9 mouse cellular contexts compared by ENCODE assay signal in the genomic region with DNA sequence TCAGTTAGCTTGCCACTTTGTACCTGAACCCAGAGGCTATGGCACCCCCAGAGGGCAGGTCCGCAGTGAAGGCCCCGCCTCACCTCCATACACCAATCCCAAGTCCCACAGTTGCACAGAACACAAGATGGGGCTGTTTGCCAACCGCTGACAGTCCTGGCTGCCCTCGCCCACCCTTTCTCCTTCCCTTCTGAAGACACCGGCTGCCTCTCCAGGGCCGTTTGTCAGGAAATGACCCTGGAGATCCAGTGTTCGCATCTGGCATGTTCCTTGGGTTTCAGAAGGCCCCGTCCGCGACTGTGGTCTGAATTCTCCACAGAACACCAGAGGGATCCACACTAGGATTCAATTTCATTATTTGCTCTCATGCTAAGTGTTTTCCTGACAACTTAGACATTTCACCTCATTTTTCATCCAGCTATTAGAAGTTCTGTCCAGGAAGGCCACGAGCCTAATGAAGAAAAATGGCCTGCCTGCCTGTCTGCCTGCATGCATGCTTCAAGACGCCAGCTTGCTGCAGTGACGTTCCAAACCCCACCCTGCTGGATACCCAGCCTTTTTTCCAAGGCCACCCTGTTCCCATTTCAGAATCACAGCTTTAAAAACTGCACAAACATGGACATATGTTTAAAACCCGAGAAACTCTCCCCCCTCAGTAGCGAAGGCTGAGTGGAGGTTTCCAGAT. TPM values are rescaled to one million over a fixed set of nuclear protein-coding genes. Genes with fewer than 3 reads are reported as not detected.
DNase-seq lines count a peak whose midpoint lies in the region; ATAC-seq and TF ChIP-seq lines count a peak whose summit lies in the region.
"Had no signal": no experiment of that assay in that cellular context is flagged by ENCODE, and none has a peak within 500 bp of the region (broad histone marks: within the 10 kb centered on the region; RNA-seq: fewer than 3 reads in every experiment).

No protein-coding gene starts in this region.

- no peaks in the 10 kb centered on the region for H3K27me3 ChIP-seq in kidney, postnatal 0 days (ENCODE audit: insufficient read depth, low read length)
- H3K27me3 ChIP-seq in kidney, adult 2 months (replicated peaks; ENCODE audit: control insufficient read depth, insufficient read depth, low read length) = no peaks in the 10 kb centered on the region
- H3K27me3 ChIP-seq in limb, embryonic 14.5 days (ENCODE audit: control insufficient read depth, insufficient read depth, low read length) = no peaks in the 10 kb centered on the region

- TF ChIP-seq POLR2A in kidney, adult 2 months (IDR thresholded peaks at IDR 0.05; ENCODE audit: low read depth, low read length) = no peak
- no peak for TF ChIP-seq POLR2A in brain, embryonic 14.5 days (IDR thresholded peaks at IDR 0.05; ENCODE audit: borderline replicate concordance, extremely low read depth, insufficient read depth, insufficient read length, poor library complexity, severe bottlenecking)
- no peak for TF ChIP-seq POLR2A in limb, embryonic 14.5 days (IDR thresholded peaks at IDR 0.05; ENCODE audit: borderline replicate concordance, extremely low read depth, insufficient read depth, insufficient read length)

- no peak overlapping the region for H3K4me2 ChIP-seq in kidney, postnatal 0 days (ENCODE audit: low read length)
- H3K4me2 ChIP-seq in limb, embryonic 14.5 days (replicated peaks; ENCODE audit: low read depth, low read length, severe bottlenecking) = no peak overlapping the region

- no peak overlapping the region for H3K27ac ChIP-seq in kidney, postnatal 0 days
- H3K27ac ChIP-seq in kidney, adult 2 months (ENCODE audit: insufficient read depth, low read depth, low read length) = no peak overlapping the region
- H3K27ac ChIP-seq in limb, embryonic 14.5 days (replicated peaks; ENCODE audit: low read depth, low read length) = 0 out of 2 replicates have a peak overlapping the region, but pooled peaks have one; percentile 26

- no peak overlapping the region for H3K9ac ChIP-seq in kidney, postnatal 0 days (ENCODE audit: low read depth, low read length)
- H3K9ac ChIP-seq in limb, embryonic 14.5 days (ENCODE audit: low read depth, low read length, severe bottlenecking) = no peak overlapping the region

- H3K36me3 ChIP-seq in kidney, postnatal 0 days (ENCODE audit: insufficient read depth, low read length) = 0 out of 2 replicates have a peak, but pooled peaks cover 3% of the 10 kb centered on the region
- H3K36me3 ChIP-seq in kidney, adult 2 months (ENCODE audit: control insufficient read depth, insufficient read depth, low read length) = no peaks in the 10 kb centered on the region
- no peaks in the 10 kb centered on the region for H3K36me3 ChIP-seq in limb, embryonic 14.5 days (ENCODE audit: control insufficient read depth, insufficient read depth, low read length)

- 0 out of 2 replicates have a peak, but pooled peaks have one; percentile 40 for ATAC-seq in kidney, postnatal 0 days (replicated peaks; ENCODE audit: low FRiP score, low read depth)
- ATAC-seq in limb, embryonic 14.5 days (ENCODE audit: low FRiP score, low read depth) = no peak
- no peak for ATAC-seq in inflammation-experienced regulatory T-cells, adult 6 months

- H3K9me3 ChIP-seq in kidney, postnatal 0 days (replicated peaks; ENCODE audit: low read length) = no peaks in the 10 kb centered on the region
- no peaks in the 10 kb centered on the region for H3K9me3 ChIP-seq in limb, embryonic 14.5 days (ENCODE audit: control insufficient read depth, low read length)

- no peaks in the 10 kb centered on the region; the same call in 1 of the 2 replicates for H3K4me1 ChIP-seq in kidney, postnatal 0 days (replicated peaks; ENCODE audit: insufficient read depth, low read length)
- no peaks in the 10 kb centered on the region for H3K4me1 ChIP-seq in kidney, adult 2 months (ENCODE audit: control insufficient read depth, insufficient read depth, low read length)
- H3K4me1 ChIP-seq in limb, embryonic 14.5 days (ENCODE audit: control insufficient read depth, insufficient read depth, low read length) = peaks cover 14% of the 10 kb centered on the region

- TF ChIP-seq CTCF in kidney, postnatal 0 days (IDR thresholded peaks at IDR 0.05; ENCODE audit: low read depth) = peak; percentile 48
- no peak for TF ChIP-seq CTCF in kidney, adult 2 months (conservative IDR thresholded peaks at IDR 0.05; ENCODE audit: insufficient read depth, insufficient read length, low read depth, low read length)
- TF ChIP-seq CTCF in brain, embryonic 14.5 days (IDR thresholded peaks at IDR 0.05; ENCODE audit: borderline replicate concordance, extremely low read depth, insufficient read depth, insufficient read length) = no peak

- no peak overlapping the region for H3K4me3 ChIP-seq in kidney, postnatal 0 days (replicated peaks; ENCODE audit: low read depth, low read length)
- H3K4me3 ChIP-seq in kidney, adult 2 months (ENCODE audit: insufficient read depth, low read depth, low read length) = no peak overlapping the region
- H3K4me3 ChIP-seq in limb, embryonic 14.5 days (replicated peaks; ENCODE audit: low read length) = no peak overlapping the region

- DNase-seq in kidney, postnatal 0 days (ENCODE audit: low spot score) = peak; percentile 14
- no peak for DNase-seq in kidney, adult 2 months
- DNase-seq in NIH3T3 (ENCODE audit: low read depth) = peak; percentile 52
- peak; percentile 32 for DNase-seq in brain, embryonic 14.5 days (ENCODE audit: low read depth)
- DNase-seq in limb, embryonic 14.5 days (ENCODE audit: low spot score) = peak; percentile 53
- DNase-seq in Muller cell, postnatal 12 days (ENCODE audit: inconsistent ontology term) = no peak
- DNase-seq: cerebellum, adult 8-10 months; right cerebral cortex, postnatal 25 days had no signal

- 54% methylated on average over 15 of the region's 15 CpGs for WGBS in kidney, postnatal 0 days
- 59% methylated on average over 15 of the region's 15 CpGs for WGBS in kidney, adult 2 months
- 49% methylated on average over 15 of the region's 15 CpGs for WGBS in limb, embryonic 14.5 days

RNA-seq across cellular contexts. Expression of a gene that starts 50.2 kb away (rescaled TPM):
- polyA plus RNA-seq in kidney, postnatal 0 days (2015; fragmentation: Nextera tagmentation; extraction: Ambion mirVana) = 12.3 and 12.7 TPM in 2 replicates
- polyA plus RNA-seq in kidney, adult 2 months (2012; rRNA removed) = 4.0 TPM in 2 replicates
- polyA plus RNA-seq in brain, embryonic 14.5 days (2012; rRNA removed) = 11.5 and 24.3 TPM in 2 replicates
- 8.1 and 9.3 TPM in 2 replicates for polyA plus RNA-seq in limb, embryonic 14.5 days (2012; rRNA removed)
- polyA plus RNA-seq in limb, embryonic 14.5 days (2014; fragmentation: Nextera tagmentation; extraction: Ambion mirVana) = 22.5 and 27.0 TPM in 2 replicates
- 10 to 100 TPM in 2 of 3 experiments, 1 to 10 TPM in 1; 8.5 to 21.4 (median 11.4) TPM for polyA plus RNA-seq in inflammation-experienced regulatory T-cells, adult 6 months (2017; shearing (Covaris generic))

Comparison
In these comparisons a context has a peak if more than half of its experiments do, and no peak if none do; other contexts are left out.
1. DNase-seq: peak in kidney, postnatal 0 days (single experiment), NIH3T3 (single experiment), brain, embryonic 14.5 days (single experiment) and limb, embryonic 14.5 days (single experiment); none in kidney, adult 2 months (single experiment) and Muller cell, postnatal 12 days (single experiment).